Comparison of ENCODE assay signal across 8 mouse cellular contexts in genomic region chr5:100845485-100845847, GRCm38 (mm10). TPM values are rescaled to one million over a fixed set of nuclear protein-coding genes. Genes with fewer than 3 reads are reported as not detected.
DNase-seq lines count a peak whose midpoint lies in the region; ATAC-seq and TF ChIP-seq lines count a peak whose summit lies in the region.

Gpat3 (plus strand) TSS chr5:100845713.

- H3K4me1 ChIP-seq in testis, adult 2 months (ENCODE audit: control insufficient read depth, insufficient read depth, low read length): peaks cover 7% of the 10 kb centered on the region
- no peaks in the 10 kb centered on the region for H3K4me1 ChIP-seq in cerebellum, adult 2 months (ENCODE audit: control insufficient read depth, insufficient read depth, low read length)
- H3K4me1 ChIP-seq in liver, embryonic 13.5 days (replicated peaks): peaks cover 16% of the 10 kb centered on the region
- peaks cover 10% of the 10 kb centered on the region for H3K4me1 ChIP-seq in olfactory bulb, adult 2 months (ENCODE audit: control insufficient read depth, insufficient read depth, low read length)

- peak within 1 kb of the TSS; percentile 73 for H3K4me2 ChIP-seq in liver, embryonic 13.5 days

- H3K4me3 ChIP-seq in testis, adult 2 months (ENCODE audit: control insufficient read depth, low read depth, low read length): peak within 1 kb of the TSS; percentile 83
- peak within 1 kb of the TSS; percentile 55 for H3K4me3 ChIP-seq in cerebellum, adult 2 months (replicated peaks; ENCODE audit: insufficient read depth, low read depth, low read length)
- H3K4me3 ChIP-seq in liver, embryonic 13.5 days (replicated peaks): peak within 1 kb of the TSS; percentile 59
- H3K4me3 ChIP-seq in olfactory bulb, adult 2 months (ENCODE audit: insufficient read depth, low read depth, low read length): peak within 1 kb of the TSS; percentile 49

- WGBS in cerebellum, adult 2 months: under 1% methylated on average over 16 of the region's 16 CpGs
- WGBS in liver, embryonic 13.5 days (ENCODE audit: insufficient replicate concordance): 2% methylated on average over 16 of the region's 16 CpGs
- WGBS in olfactory bulb, adult 2 months: under 1% methylated on average over 16 of the region's 16 CpGs

- ATAC-seq in liver, embryonic 13.5 days (ENCODE audit: low read depth): no peak

- TF ChIP-seq POLR2A in testis, adult 2 months (IDR thresholded peaks at IDR 0.05; ENCODE audit: control insufficient read depth, low read depth, low read length): no peak
- no peak for TF ChIP-seq POLR2A in cerebellum, adult 2 months (IDR thresholded peaks at IDR 0.05; ENCODE audit: borderline replicate concordance, insufficient read depth, low read length)
- no peak for TF ChIP-seq POLR2A in olfactory bulb, adult 2 months (IDR thresholded peaks at IDR 0.05; ENCODE audit: insufficient read depth, low read depth, low read length)

- H3K9me3 ChIP-seq in liver, embryonic 13.5 days (replicated peaks): no peaks in the 10 kb centered on the region; the same call in 1 of the 2 replicates

- DNase-seq in testis, postnatal 14 days (ENCODE audit: low spot score): no peak
- peak; percentile 64 to 66 for DNase-seq in cerebellum, adult 2 months
- peak; percentile 95 for DNase-seq in heart, adult 11 months
- peak; percentile 26 for DNase-seq in kidney, adult 11 months
- no peak for DNase-seq in liver, embryonic 13.5 days
- DNase-seq in thymus, adult 18-20 months: no peak

- H3K27me3 ChIP-seq in testis, adult 2 months (ENCODE audit: control insufficient read depth, insufficient read depth, low read length): no peaks in the 10 kb centered on the region; the same call in 1 of the 2 replicates
- 0 out of 2 replicates have a peak, but pooled peaks cover 2% of the 10 kb centered on the region for H3K27me3 ChIP-seq in cerebellum, adult 2 months (ENCODE audit: control insufficient read depth, insufficient read depth, low read length)
- peaks cover 66% of the 10 kb centered on the region for H3K27me3 ChIP-seq in liver, embryonic 13.5 days

- TF ChIP-seq CTCF in testis, adult 2 months (IDR thresholded peaks at IDR 0.05; ENCODE audit: control insufficient read depth, insufficient read depth, insufficient replicate concordance, low read depth, low read length): no peak
- TF ChIP-seq CTCF in cerebellum, adult 2 months (IDR thresholded peaks at IDR 0.05; ENCODE audit: borderline replicate concordance, insufficient read depth, low read depth, low read length): no peak
- TF ChIP-seq CTCF in olfactory bulb, adult 2 months (IDR thresholded peaks at IDR 0.05; ENCODE audit: insufficient read depth, low read depth, low read length): peak; percentile 29; the same call in 1 of the 2 replicates

- peak within 1 kb of the TSS; percentile 59 for H3K9ac ChIP-seq in liver, embryonic 13.5 days

- no peaks in the 10 kb centered on the region for H3K36me3 ChIP-seq in testis, adult 2 months (ENCODE audit: control insufficient read depth, insufficient read depth, low read length)
- no peaks in the 10 kb centered on the region for H3K36me3 ChIP-seq in liver, embryonic 13.5 days

- no peak within 1 kb of the TSS for H3K27ac ChIP-seq in testis, adult 2 months (ENCODE audit: control insufficient read depth, insufficient read depth, low read depth, low read length)
- peak within 1 kb of the TSS; percentile 4 for H3K27ac ChIP-seq in cerebellum, adult 2 months (ENCODE audit: insufficient read depth, low read length)
- no peak within 1 kb of the TSS for H3K27ac ChIP-seq in liver, embryonic 13.5 days
- H3K27ac ChIP-seq in olfactory bulb, adult 2 months (ENCODE audit: insufficient read depth, low read depth, low read length): no peak within 1 kb of the TSS

RNA-seq across cellular contexts. Expression of gene Gpat3, which starts in this region (rescaled TPM):
- 21.7 and 26.8 TPM in 2 replicates for polyA plus RNA-seq in testis, adult 2 months (2012; rRNA removed)
- 6.7 TPM in 2 replicates for polyA plus RNA-seq in cerebellum, adult 2 months (2012; rRNA removed)
- 1.3 and 1.6 TPM in 2 replicates for polyA plus RNA-seq in liver, embryonic 13.5 days (2015; fragmentation: Nextera tagmentation; extraction: Ambion mirVana)
- polyA plus RNA-seq in olfactory bulb, adult 2 months (2012; ENCODE audit: insufficient read depth, insufficient read length, low replicate concordance, missing spikeins): not detected in 2 replicates

Comparison
In these comparisons a context has a peak if more than half of its experiments do, and no peak if none do; other contexts are left out.
1. DNase-seq: peak in cerebellum, adult 2 months (2 of 2), heart, adult 11 months (single experiment) and kidney, adult 11 months (single experiment); none in testis, postnatal 14 days (single experiment), liver, embryonic 13.5 days (single experiment) and thymus, adult 18-20 months (0 of 2).
2. Peak in every context shown above with its lines, with median percentiles within 50 percentile points of each other: H3K4me3 ChIP-seq.